Mouse (Mus musculus) limb, embryonic 11.5 days (tissue): ENCODE measurements at regions not wholly inside any gene's neighbourhood (a gene's known extent, or its start where the extent isn't known, plus 50 kb on each side); places are given as distances from the start of the nearest gene placed in this dataset.

Experiments used
- ATAC-seq: fragments of 200-750 bp; cut with Nextera tagmentation; 2 replicates; pipeline ENCODE4 v1.8.0; 2017; ENCODE audit warnings: low read depth; ENCODE audit not compliant: insufficient number of reproducible peaks, low FRiP score, low TSS enrichment
- DNase-seq: peaks from one replicate; pipeline ENCODE4 v3.0.0-alpha.2; 2015; ENCODE audit warnings: low spot score
- H3K27ac ChIP-seq: fragments of 300-500 bp; sonication (generic); replicated peaks from 2 replicates; pipeline ENCODE4 v1.5.1; 2014; ENCODE audit warnings: low read depth, mild to moderate bottlenecking, low read length
- H3K27me3 ChIP-seq: fragments of 300-500 bp; sonication (generic); 2 replicates; pipeline ENCODE4 v1.6.1; 2014; ENCODE audit warnings: mild to moderate bottlenecking, low read length, mixed read lengths; ENCODE audit not compliant: control insufficient read depth, insufficient read depth
- H3K36me3 ChIP-seq: fragments of 300-500 bp; sonication (generic); 2 replicates; pipeline ENCODE4 v1.6.1; 2014; ENCODE audit warnings: mild to moderate bottlenecking, low read length, moderate library complexity, mixed read lengths; ENCODE audit not compliant: control insufficient read depth, insufficient read depth
- H3K4me1 ChIP-seq: fragments of 300-500 bp; sonication (generic); 2 replicates; pipeline ENCODE4 v1.6.1; 2014; ENCODE audit warnings: low read length, mixed read lengths; ENCODE audit not compliant: control insufficient read depth, insufficient read depth
- H3K4me2 ChIP-seq: fragments of 300-500 bp; sonication (generic); 2 replicates; pipeline ENCODE4 v1.6.1; 2014; ENCODE audit warnings: low read depth, mild to moderate bottlenecking, moderate library complexity; ENCODE audit not compliant: severe bottlenecking
- H3K4me3 ChIP-seq: fragments of 300-500 bp; sonication (generic); 2 replicates; pipeline ENCODE4 v1.5.1; 2014; ENCODE audit warnings: low read depth, low read length
- H3K9ac ChIP-seq: fragments of 300-500 bp; sonication (generic); 2 replicates; pipeline ENCODE4 v1.6.1; 2014; ENCODE audit warnings: mild to moderate bottlenecking, low read length
- H3K9me3 ChIP-seq: fragments of 300-500 bp; sonication (generic); 2 replicates; pipeline ENCODE4 v1.6.1; 2016; ENCODE audit warnings: low read length; ENCODE audit not compliant: control insufficient read depth
- WGBS: fragments of 180-500 bp; shearing (Covaris S2); extraction: QIAGEN DNeasy Blood & Tissue Kit; methylation state at CpG from one replicate; pipeline ENCODE4 v1.1.7; 2014; 5-methylcytosine and 5-hydroxymethylcytosine counted together

GRCm38 (mm10) chr11:22675047-22675446 is 163.2 kb downstream of the Tmem17 start:
- Histone ChIP-seq H3K36me3 (no peaks in the 10 kb centered on the region), H3K9ac (no peak overlapping the region), H3K4me2 (no peak overlapping the region), H3K4me1 (no peaks in the 10 kb centered on the region), H3K9me3 (no peaks in the 10 kb centered on the region), H3K27ac (no peak overlapping the region), H3K4me3 (no peak overlapping the region), H3K27me3 (no peaks in the 10 kb centered on the region)
- WGBS = 86% methylated on average over 3 of the region's 3 CpGs
- ATAC-seq = no peak
- DNase-seq = no peak

GRCm38 (mm10) chr11:22675754-22676153 is 163.9 kb downstream of the Tmem17 start:
- no peak for DNase-seq
- no peaks in the 10 kb centered on the region for H3K9me3 ChIP-seq
- H3K27ac ChIP-seq = no peak overlapping the region
- H3K4me2 ChIP-seq = no peak overlapping the region
- no peak for ATAC-seq
- no peaks in the 10 kb centered on the region for H3K36me3 ChIP-seq
- no peaks in the 10 kb centered on the region for H3K4me1 ChIP-seq
- H3K9ac ChIP-seq = no peak overlapping the region
- WGBS = 72% methylated on average over 1 of the region's 1 CpGs
- no peak overlapping the region for H3K4me3 ChIP-seq
- H3K27me3 ChIP-seq = no peaks in the 10 kb centered on the region

DNA sequence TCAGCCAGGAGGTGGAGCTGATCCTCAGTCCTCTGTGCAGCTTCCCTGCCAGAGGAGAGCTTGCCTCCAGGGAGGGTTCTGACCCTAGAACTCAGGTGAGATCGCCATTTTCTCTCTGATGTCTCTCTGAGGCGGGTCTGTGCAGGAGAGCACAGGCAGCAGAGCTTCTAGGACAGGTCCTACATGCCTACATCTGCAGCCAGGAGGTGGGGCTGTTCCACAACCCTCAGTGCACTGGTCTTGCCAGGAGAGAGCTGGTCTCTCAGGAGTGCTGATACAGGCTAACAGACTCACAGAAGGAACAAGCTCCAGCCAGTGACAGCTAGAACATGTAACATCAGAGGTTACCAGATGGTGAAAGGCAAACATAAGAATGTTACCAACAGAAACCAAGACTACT is 165.4 kb downstream of the Tmem17 start:
- no peaks in the 10 kb centered on the region for H3K4me1 ChIP-seq
- no peak overlapping the region for H3K4me2 ChIP-seq
- H3K36me3 ChIP-seq = no peaks in the 10 kb centered on the region
- H3K27me3 ChIP-seq = no peaks in the 10 kb centered on the region
- DNase-seq (no peak), ATAC-seq (no peak)
- no peak overlapping the region for H3K4me3 ChIP-seq
- H3K27ac ChIP-seq = no peak overlapping the region
- WGBS = 27% methylated on average over 2 of the region's 2 CpGs
- no peak overlapping the region for H3K9ac ChIP-seq
- no peaks in the 10 kb centered on the region for H3K9me3 ChIP-seq

DNA sequence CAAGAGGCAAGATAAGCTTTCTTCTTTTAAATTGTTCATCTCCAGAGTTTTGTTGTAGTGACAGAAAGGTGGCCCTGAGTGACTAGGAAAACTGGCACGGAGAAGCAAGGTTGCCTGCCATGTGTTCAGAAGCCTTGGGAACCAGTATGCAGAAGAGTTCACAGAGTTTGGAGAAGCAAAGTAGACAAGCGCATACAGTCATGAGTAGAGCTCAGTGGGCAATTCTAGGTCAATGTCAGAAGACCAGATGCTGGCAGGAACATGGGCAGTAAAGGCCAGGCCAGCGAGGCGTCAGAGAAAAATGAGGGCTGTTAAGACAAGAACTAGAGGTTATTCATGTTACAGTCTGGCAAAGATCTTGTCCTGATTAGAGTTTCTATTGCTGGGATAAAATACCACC is 172.7 kb downstream of the Tmem17 start:
- ATAC-seq = no peak
- H3K4me1 ChIP-seq = no peaks in the 10 kb centered on the region
- no peak for DNase-seq
- 85% methylated on average over 4 of the region's 4 CpGs for WGBS
- no peak overlapping the region for H3K4me3 ChIP-seq
- H3K9me3 ChIP-seq = no peaks in the 10 kb centered on the region
- no peak overlapping the region for H3K27ac ChIP-seq
- no peaks in the 10 kb centered on the region for H3K27me3 ChIP-seq
- no peaks in the 10 kb centered on the region for H3K36me3 ChIP-seq
- no peak overlapping the region for H3K4me2 ChIP-seq
- H3K9ac ChIP-seq = no peak overlapping the region

GRCm38 (mm10) chr11:22690829-22691228 is 169.9 kb downstream of the B3gnt2 start:
- no peak for ATAC-seq
- Histone ChIP-seq H3K4me1 (no peaks in the 10 kb centered on the region), H3K27me3 (no peaks in the 10 kb centered on the region), H3K9me3 (no peaks in the 10 kb centered on the region), H3K9ac (no peak overlapping the region), H3K27ac (no peak overlapping the region), H3K4me3 (no peak overlapping the region), H3K4me2 (no peak overlapping the region), H3K36me3 (no peaks in the 10 kb centered on the region)
- 98% methylated on average over 3 of the region's 3 CpGs for WGBS
- DNase-seq = no peak

- Histone ChIP-seq H3K4me1 (no peaks in the 10 kb centered on the region), H3K27me3 (no peaks in the 10 kb centered on the region), H3K9me3 (no peaks in the 10 kb centered on the region), H3K27ac (no peak overlapping the region), H3K4me2 (no peak overlapping the region), H3K36me3 (no peaks in the 10 kb centered on the region), H3K9ac (no peak overlapping the region), H3K4me3 (no peak overlapping the region)
- 88% methylated on average over 5 of the region's 5 CpGs for WGBS
- no peak for DNase-seq
- ATAC-seq = no peak
Observed at GRCm38 (mm10) chr11:22692281-22692857, 168.4 kb downstream of the B3gnt2 start.

DNA sequence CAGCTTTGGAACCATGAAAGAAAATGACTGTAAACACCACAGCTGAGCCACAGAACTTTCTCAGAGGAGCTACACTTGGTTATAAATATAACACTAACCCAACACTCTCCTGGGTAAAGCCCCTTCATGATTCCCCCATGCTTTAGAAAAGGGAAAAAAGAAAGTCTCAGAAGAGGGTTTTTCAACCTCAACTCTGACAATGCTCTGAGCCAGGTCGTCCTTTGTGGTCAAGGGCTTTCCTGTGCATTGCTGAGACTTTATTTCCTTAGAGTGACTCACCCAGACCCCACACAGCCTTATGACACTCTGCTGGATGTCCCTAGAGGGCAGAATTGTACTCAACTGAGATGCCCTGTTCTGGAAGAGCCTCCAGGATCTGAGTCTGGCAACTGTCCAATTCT is 167.8 kb downstream of the B3gnt2 start:
- H3K27me3 ChIP-seq = no peaks in the 10 kb centered on the region
- H3K9me3 ChIP-seq = no peaks in the 10 kb centered on the region
- H3K4me2 ChIP-seq = no peak overlapping the region
- no peaks in the 10 kb centered on the region for H3K4me1 ChIP-seq
- no peak overlapping the region for H3K4me3 ChIP-seq
- H3K27ac ChIP-seq = no peak overlapping the region
- ATAC-seq (no peak), DNase-seq (no peak)
- no peaks in the 10 kb centered on the region for H3K36me3 ChIP-seq
- 38% methylated on average over 1 of the region's 1 CpGs for WGBS
- H3K9ac ChIP-seq = no peak overlapping the region

- 87% methylated on average over 2 of the region's 2 CpGs for WGBS
- Histone ChIP-seq H3K27ac (no peak overlapping the region), H3K36me3 (no peaks in the 10 kb centered on the region), H3K9ac (no peak overlapping the region), H3K4me3 (no peak overlapping the region), H3K9me3 (no peaks in the 10 kb centered on the region), H3K4me2 (no peak overlapping the region), H3K4me1 (no peaks in the 10 kb centered on the region), H3K27me3 (no peaks in the 10 kb centered on the region)
- DNase-seq (no peak), ATAC-seq (no peak)
Observed at GRCm38 (mm10) chr11:22693376-22693775, 167.4 kb downstream of the B3gnt2 start.

GRCm38 (mm10) chr11:22693984-22694383 is 166.8 kb downstream of the B3gnt2 start:
- no peak overlapping the region for H3K27ac ChIP-seq
- no peaks in the 10 kb centered on the region for H3K27me3 ChIP-seq
- H3K4me2 ChIP-seq = no peak overlapping the region
- H3K4me1 ChIP-seq = no peaks in the 10 kb centered on the region
- H3K4me3 ChIP-seq = no peak overlapping the region
- ATAC-seq (no peak), DNase-seq (no peak)
- WGBS = 65% methylated on average over 2 of the region's 2 CpGs
- no peaks in the 10 kb centered on the region for H3K36me3 ChIP-seq
- no peak overlapping the region for H3K9ac ChIP-seq
- H3K9me3 ChIP-seq = no peaks in the 10 kb centered on the region
